Mouse (Mus musculus): ENCODE measurements around the gene Chst8. TPM values are rescaled to one million over a fixed set of nuclear protein-coding genes. Genes with fewer than 3 reads are reported as not detected.

Gene Chst8
- polyA plus RNA-seq, 1 experiment from 2014 or later, result 2.8 TPM

DNA sequence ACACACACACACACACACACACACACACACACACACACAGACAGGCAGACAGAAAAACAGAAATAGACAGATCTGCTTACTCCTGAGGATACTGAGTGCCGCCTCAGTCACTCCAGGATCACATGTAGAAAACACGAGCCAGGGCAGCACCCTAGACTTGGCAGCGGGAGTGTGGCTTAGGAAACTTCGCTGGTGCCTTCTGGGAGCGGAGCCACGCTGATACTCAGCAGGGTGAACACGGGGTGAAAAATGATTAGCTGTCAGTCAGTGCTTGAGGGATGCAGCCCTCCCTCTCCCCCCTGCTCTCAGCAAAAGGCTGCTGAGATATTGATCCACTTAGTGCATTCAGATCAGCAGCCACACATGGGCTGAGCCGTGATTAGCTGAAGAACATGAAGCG, 93.9 kb downstream of the Chst8 start:
- no peaks in the 10 kb centered on the region for H3K9me3 ChIP-seq (replicated peaks; ENCODE audit: control insufficient read depth, low read length)
- H3K4me3 ChIP-seq (replicated peaks; ENCODE audit: low read length), result no peak overlapping the region
- H3K4me2 ChIP-seq (ENCODE audit: low read depth, low read length), result no peak overlapping the region
- no peaks in the 10 kb centered on the region for H3K36me3 ChIP-seq (ENCODE audit: control insufficient read depth, insufficient read depth, low read length)
- no peak for ATAC-seq (ENCODE audit: insufficient read depth, low FRiP score)
- 62% methylated on average over 9 of the region's 9 CpGs for WGBS
- peaks cover 9% of the 10 kb centered on the region; the same call in 1 of the 2 replicates for H3K4me1 ChIP-seq (ENCODE audit: control insufficient read depth, insufficient read depth, low read length)
- no peak overlapping the region for H3K9ac ChIP-seq (ENCODE audit: low read length)
- H3K27ac ChIP-seq (ENCODE audit: low read length), result no peak overlapping the region
- no peaks in the 10 kb centered on the region for H3K27me3 ChIP-seq (ENCODE audit: control insufficient read depth, insufficient read depth, low read length)

DNA sequence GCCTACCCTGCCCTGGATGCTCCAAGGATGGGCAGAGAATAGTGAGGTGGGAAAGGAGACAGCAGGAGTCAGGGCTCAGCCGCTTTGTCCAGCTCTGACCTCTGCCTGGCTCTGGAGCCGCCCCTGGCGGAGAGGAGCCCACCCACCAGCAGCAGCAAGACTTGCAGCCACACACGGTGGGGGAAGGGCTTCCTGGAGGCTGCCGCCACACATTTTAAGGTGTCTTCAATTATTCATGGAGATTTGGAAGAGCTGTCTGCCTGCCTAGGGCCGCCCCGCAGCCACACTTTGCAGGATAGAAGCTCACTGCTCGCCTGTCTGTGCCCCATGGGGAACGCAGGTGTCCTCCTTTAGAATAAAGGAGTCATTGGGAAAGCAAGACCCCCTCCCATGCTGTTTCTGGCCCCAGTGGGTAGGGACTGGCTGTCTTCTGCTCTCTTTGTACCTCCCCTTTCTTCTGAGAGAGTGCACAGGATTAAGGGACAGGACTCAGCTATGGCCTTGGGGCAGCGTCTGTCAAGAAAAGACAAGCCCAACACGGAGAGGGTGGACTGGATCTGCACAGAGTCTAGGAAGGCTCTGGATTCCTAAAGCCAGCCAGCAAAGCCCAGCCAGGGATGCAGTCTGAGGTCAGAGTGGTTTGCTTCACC, 95.2 kb downstream of the Chst8 start:
- H3K9ac ChIP-seq (ENCODE audit: low read length), result no peak overlapping the region
- H3K4me1 ChIP-seq (ENCODE audit: control insufficient read depth, insufficient read depth, low read length), result peaks cover 9% of the 10 kb centered on the region; the same call in 1 of the 2 replicates
- no peak overlapping the region for H3K27ac ChIP-seq (ENCODE audit: low read length)
- H3K27me3 ChIP-seq (ENCODE audit: control insufficient read depth, insufficient read depth, low read length), result no peaks in the 10 kb centered on the region
- H3K4me3 ChIP-seq (replicated peaks; ENCODE audit: low read length), result no peak overlapping the region
- WGBS, result 18% methylated on average over 11 of the region's 11 CpGs
- no peak for ATAC-seq (ENCODE audit: insufficient read depth, low FRiP score)
- H3K9me3 ChIP-seq (replicated peaks; ENCODE audit: control insufficient read depth, low read length), result no peaks in the 10 kb centered on the region
- no peak overlapping the region for H3K4me2 ChIP-seq (ENCODE audit: low read depth, low read length)
- H3K36me3 ChIP-seq (ENCODE audit: control insufficient read depth, insufficient read depth, low read length), result no peaks in the 10 kb centered on the region

DNA sequence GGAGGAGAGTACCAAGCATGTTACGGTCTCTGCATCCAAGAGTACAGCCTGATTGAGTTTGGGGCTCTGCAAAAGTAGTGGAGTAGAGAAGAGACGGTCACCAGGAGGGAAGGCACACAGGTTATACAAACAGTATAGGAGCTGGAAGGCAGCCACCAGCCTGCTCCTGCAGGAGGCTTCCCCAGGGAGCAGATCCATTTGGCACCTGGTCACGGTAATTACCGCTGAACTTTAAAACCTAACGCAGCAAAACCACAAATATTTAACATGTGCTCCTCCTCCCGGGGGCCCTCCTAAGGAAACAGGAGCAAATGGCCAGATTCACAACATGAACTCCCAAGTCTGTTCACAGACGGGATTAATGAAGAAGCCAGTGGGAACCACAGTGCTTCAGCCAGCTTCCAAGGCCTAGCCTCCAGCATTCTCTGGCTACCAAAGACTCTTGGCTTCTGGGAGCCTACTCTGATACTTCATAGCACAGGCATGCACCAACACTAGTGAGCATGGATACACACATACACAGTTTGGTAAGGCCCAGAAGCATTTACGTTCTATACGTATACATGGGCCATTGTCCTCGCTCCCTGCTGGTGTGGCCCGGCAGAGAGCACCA, 97.6 kb downstream of the Chst8 start:
- no peak overlapping the region for H3K4me2 ChIP-seq (ENCODE audit: low read depth, low read length)
- H3K4me3 ChIP-seq (replicated peaks; ENCODE audit: low read length), result no peak overlapping the region
- no peaks in the 10 kb centered on the region for H3K27me3 ChIP-seq (ENCODE audit: control insufficient read depth, insufficient read depth, low read length)
- H3K4me1 ChIP-seq (ENCODE audit: control insufficient read depth, insufficient read depth, low read length), result no peaks in the 10 kb centered on the region
- H3K9ac ChIP-seq (ENCODE audit: low read length), result no peak overlapping the region
- no peak overlapping the region for H3K27ac ChIP-seq (ENCODE audit: low read length)
- ATAC-seq (ENCODE audit: insufficient read depth, low FRiP score), result peak; percentile 39; the same call in 1 of the 2 replicates
- no peaks in the 10 kb centered on the region for H3K9me3 ChIP-seq (replicated peaks; ENCODE audit: control insufficient read depth, low read length)
- H3K36me3 ChIP-seq (ENCODE audit: control insufficient read depth, insufficient read depth, low read length), result no peaks in the 10 kb centered on the region
- 45% methylated on average over 11 of the region's 11 CpGs for WGBS

DNA sequence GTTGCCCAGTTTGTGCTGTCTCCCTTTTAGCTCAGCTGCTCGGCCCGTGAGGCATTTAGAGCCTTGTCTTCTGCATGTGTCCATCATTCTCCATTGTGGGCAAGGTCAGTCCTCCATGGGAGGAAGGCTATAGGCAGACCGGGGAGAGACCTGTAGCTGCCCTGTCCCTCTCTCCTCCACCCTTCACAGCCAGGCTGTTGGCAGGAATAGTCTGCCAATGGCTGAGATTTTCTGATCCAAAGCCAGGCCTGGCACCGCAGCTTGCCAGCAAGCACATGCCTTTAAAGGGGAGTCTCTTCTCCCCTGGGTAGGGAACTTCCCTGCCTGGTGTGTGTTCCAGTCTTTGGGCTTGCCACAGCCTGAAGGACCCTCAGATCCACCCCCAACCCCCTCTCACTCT, 103.4 kb downstream of the Chst8 start:
- H3K4me2 ChIP-seq (ENCODE audit: low read depth, low read length), result no peak overlapping the region
- no peaks in the 10 kb centered on the region for H3K9me3 ChIP-seq (replicated peaks; ENCODE audit: control insufficient read depth, low read length)
- H3K4me1 ChIP-seq (ENCODE audit: control insufficient read depth, insufficient read depth, low read length), result no peaks in the 10 kb centered on the region
- H3K4me3 ChIP-seq (replicated peaks; ENCODE audit: low read length), result no peak overlapping the region
- H3K27me3 ChIP-seq (ENCODE audit: control insufficient read depth, insufficient read depth, low read length), result no peaks in the 10 kb centered on the region
- 77% methylated on average over 4 of the region's 4 CpGs for WGBS
- H3K9ac ChIP-seq (ENCODE audit: low read length), result no peak overlapping the region
- no peaks in the 10 kb centered on the region for H3K36me3 ChIP-seq (ENCODE audit: control insufficient read depth, insufficient read depth, low read length)
- no peak for ATAC-seq (ENCODE audit: insufficient read depth, low FRiP score)
- no peak overlapping the region for H3K27ac ChIP-seq (ENCODE audit: low read length)

DNA sequence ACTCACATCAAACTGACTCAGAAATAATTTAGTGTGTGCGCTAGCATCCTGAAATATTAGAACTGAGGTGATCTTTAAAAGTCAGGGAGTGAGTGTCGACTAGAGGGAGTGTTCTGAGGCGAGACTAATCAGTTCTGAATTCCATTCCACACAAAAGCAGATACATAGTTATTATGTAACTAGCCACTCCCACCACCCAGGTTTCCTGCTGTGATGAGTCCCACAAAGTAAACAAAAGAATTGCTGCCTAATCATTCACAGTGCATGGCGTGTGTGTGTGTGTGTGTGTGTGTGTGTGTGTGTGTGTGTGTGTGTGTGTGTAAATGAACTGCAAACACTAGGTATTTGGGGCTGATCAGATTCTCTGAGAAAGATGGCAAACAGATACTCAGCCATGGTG, 108.1 kb downstream of the Chst8 start:
- H3K4me1 ChIP-seq (ENCODE audit: control insufficient read depth, insufficient read depth, low read length), result peaks cover 4% of the 10 kb centered on the region; the same call in 1 of the 2 replicates
- H3K4me2 ChIP-seq (ENCODE audit: low read depth, low read length), result no peak overlapping the region
- no peak overlapping the region for H3K27ac ChIP-seq (ENCODE audit: low read length)
- no peaks in the 10 kb centered on the region for H3K36me3 ChIP-seq (ENCODE audit: control insufficient read depth, insufficient read depth, low read length)
- H3K4me3 ChIP-seq (replicated peaks; ENCODE audit: low read length), result no peak overlapping the region
- no peaks in the 10 kb centered on the region for H3K27me3 ChIP-seq (ENCODE audit: control insufficient read depth, insufficient read depth, low read length)
- WGBS, result 30% methylated on average over 4 of the region's 4 CpGs
- peak; percentile 70; the same call in 1 of the 2 replicates for ATAC-seq (ENCODE audit: insufficient read depth, low FRiP score)
- H3K9ac ChIP-seq (ENCODE audit: low read length), result no peak overlapping the region
- no peaks in the 10 kb centered on the region for H3K9me3 ChIP-seq (replicated peaks; ENCODE audit: control insufficient read depth, low read length)

DNA sequence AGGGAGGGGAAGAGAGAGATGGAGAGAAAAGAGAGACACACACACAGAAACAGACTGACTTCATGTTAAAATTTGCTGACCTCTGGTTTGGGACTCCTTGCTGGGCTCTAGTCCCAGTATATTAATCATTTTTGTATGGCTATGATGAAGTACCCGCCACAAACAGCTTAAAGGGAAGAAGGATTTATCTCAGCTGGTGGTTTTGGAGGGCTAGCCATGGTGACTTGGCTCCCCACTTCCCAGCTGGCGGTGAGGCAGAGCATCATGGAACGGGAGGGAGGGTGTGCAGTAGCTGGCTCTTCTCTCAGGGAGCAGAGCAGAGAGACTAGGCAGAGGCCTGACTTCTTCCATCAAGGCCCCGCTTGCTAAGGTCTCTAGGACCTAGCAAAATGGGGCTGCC, 109.1 kb downstream of the Chst8 start:
- H3K9ac ChIP-seq (ENCODE audit: low read length), result no peak overlapping the region
- no peak overlapping the region for H3K4me2 ChIP-seq (ENCODE audit: low read depth, low read length)
- no peaks in the 10 kb centered on the region for H3K9me3 ChIP-seq (replicated peaks; ENCODE audit: control insufficient read depth, low read length)
- H3K4me3 ChIP-seq (replicated peaks; ENCODE audit: low read length), result no peak overlapping the region
- no peak overlapping the region for H3K27ac ChIP-seq (ENCODE audit: low read length)
- WGBS, result 39% methylated on average over 4 of the region's 4 CpGs
- H3K4me1 ChIP-seq (ENCODE audit: control insufficient read depth, insufficient read depth, low read length), result peaks cover 4% of the 10 kb centered on the region; the same call in 1 of the 2 replicates
- H3K36me3 ChIP-seq (ENCODE audit: control insufficient read depth, insufficient read depth, low read length), result no peaks in the 10 kb centered on the region
- ATAC-seq (ENCODE audit: insufficient read depth, low FRiP score), result no peak; the same call in 1 of the 2 replicates
- no peaks in the 10 kb centered on the region for H3K27me3 ChIP-seq (ENCODE audit: control insufficient read depth, insufficient read depth, low read length)

DNA sequence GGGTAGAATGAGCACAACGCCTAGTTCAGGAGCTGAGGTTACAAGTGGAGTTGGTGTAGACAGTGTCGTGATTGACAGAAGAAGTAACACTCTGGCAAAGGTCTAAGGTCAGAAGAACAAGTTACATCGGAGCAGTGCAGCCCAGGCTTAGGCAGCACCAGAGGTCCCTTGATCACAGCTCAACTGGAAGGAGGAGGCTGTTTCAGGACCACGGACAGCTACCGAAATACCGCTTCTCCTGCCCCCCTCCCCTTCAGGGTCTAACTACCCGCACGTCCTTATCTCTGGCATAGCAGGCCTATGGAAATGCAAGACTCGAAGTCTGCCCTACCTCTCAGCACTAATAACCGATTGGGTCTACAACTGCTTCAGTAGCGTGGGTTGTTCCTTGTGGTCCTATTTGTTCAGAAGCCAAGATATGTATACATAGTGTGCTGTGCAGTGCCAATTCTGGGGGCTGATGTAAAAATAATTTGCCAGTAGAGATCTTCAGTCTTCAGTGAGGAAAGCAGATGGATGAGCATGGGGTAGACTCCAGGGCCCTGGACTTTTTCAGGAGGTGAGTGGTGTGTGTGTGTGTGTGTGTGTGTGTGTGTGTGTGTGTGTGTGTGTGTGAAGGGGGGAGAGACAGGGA, 109.7 kb downstream of the Chst8 start:
- no peak overlapping the region for H3K4me3 ChIP-seq (replicated peaks; ENCODE audit: low read length)
- no peaks in the 10 kb centered on the region for H3K9me3 ChIP-seq (replicated peaks; ENCODE audit: control insufficient read depth, low read length)
- H3K4me1 ChIP-seq (ENCODE audit: control insufficient read depth, insufficient read depth, low read length), result peaks cover 4% of the 10 kb centered on the region; the same call in 1 of the 2 replicates
- 15% methylated on average over 11 of the region's 11 CpGs for whole genome bisulfite sequencing
- H3K36me3 ChIP-seq (ENCODE audit: control insufficient read depth, insufficient read depth, low read length), result no peaks in the 10 kb centered on the region
- no peak overlapping the region for H3K27ac ChIP-seq (ENCODE audit: low read length)
- H3K9ac ChIP-seq (ENCODE audit: low read length), result no peak overlapping the region
- H3K27me3 ChIP-seq (ENCODE audit: control insufficient read depth, insufficient read depth, low read length), result no peaks in the 10 kb centered on the region
- no peak overlapping the region for H3K4me2 ChIP-seq (ENCODE audit: low read depth, low read length)
- 0 out of 2 replicates have a peak, but pooled peaks have one; percentile 37 for ATAC-seq (ENCODE audit: insufficient read depth, low FRiP score)

DNA sequence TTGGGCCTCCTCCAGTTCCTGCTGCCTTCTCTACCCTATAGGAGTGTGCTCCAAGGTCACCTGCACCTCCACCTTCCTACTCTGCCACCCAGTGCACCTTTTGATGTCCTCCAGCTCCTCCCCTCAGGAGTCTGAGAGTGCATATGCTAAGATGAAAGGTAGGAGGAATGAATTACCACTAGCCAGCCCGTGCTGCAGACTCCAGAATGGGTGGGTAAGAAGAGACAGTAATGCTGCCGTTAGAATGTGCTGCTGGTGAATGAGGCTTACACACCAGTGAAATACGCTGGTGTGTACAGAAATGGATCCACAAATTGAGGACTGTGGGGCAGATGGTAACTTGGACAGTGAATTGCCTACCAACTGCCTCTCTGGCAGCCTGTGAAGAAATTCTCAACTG, 112.6 kb downstream of the Chst8 start:
- Histone ChIP-seq H3K27ac (ENCODE audit: low read length) (no peak overlapping the region), H3K4me3 (replicated peaks; ENCODE audit: low read length) (no peak overlapping the region), H3K9ac (ENCODE audit: low read length) (no peak overlapping the region), H3K9me3 (replicated peaks; ENCODE audit: control insufficient read depth, low read length) (no peaks in the 10 kb centered on the region), H3K4me1 (ENCODE audit: control insufficient read depth, insufficient read depth, low read length) (peaks cover 4% of the 10 kb centered on the region; the same call in 1 of the 2 replicates), H3K4me2 (ENCODE audit: low read depth, low read length) (no peak overlapping the region), H3K36me3 (ENCODE audit: control insufficient read depth, insufficient read depth, low read length) (no peaks in the 10 kb centered on the region), H3K27me3 (ENCODE audit: control insufficient read depth, insufficient read depth, low read length) (no peaks in the 10 kb centered on the region)
- 71% methylated on average over 3 of the region's 3 CpGs for WGBS
- ATAC-seq (ENCODE audit: insufficient read depth, low FRiP score), result no peak

DNA sequence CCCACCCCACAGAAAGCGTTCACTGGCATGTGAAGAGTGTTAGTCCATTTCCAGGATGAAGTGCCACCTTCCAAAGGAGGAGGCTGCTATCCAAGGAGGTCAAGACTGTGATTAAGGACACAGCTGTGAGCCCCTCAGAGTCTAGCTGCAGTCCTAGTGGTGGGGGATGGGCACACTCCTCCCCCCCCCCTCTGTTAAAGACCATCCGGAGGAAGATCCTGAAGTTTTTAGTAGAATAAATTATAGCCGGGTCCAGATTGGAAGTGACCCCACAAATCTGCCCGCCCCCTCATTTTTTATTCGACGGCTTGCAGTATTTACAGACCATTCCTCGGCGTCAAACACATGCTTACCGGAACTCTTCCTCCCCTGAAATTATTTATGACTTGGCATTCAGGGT, 114.3 kb downstream of the Chst8 start:
- H3K27me3 ChIP-seq (ENCODE audit: control insufficient read depth, insufficient read depth, low read length), result no peaks in the 10 kb centered on the region
- no peaks in the 10 kb centered on the region for H3K9me3 ChIP-seq (replicated peaks; ENCODE audit: control insufficient read depth, low read length)
- H3K4me1 ChIP-seq (ENCODE audit: control insufficient read depth, insufficient read depth, low read length), result peaks cover 4% of the 10 kb centered on the region; the same call in 1 of the 2 replicates
- H3K4me2 ChIP-seq (ENCODE audit: low read depth, low read length), result no peak overlapping the region
- H3K36me3 ChIP-seq (ENCODE audit: control insufficient read depth, insufficient read depth, low read length), result no peaks in the 10 kb centered on the region
- H3K27ac ChIP-seq (ENCODE audit: low read length), result no peak overlapping the region
- 65% methylated on average over 9 of the region's 9 CpGs for WGBS
- H3K9ac ChIP-seq (ENCODE audit: low read length), result no peak overlapping the region
- ATAC-seq (ENCODE audit: insufficient read depth, low FRiP score), result no peak
- no peak overlapping the region for H3K4me3 ChIP-seq (replicated peaks; ENCODE audit: low read length)
